Mouse (Mus musculus) thymus, postnatal 4 days (tissue): ENCODE measurements around the gene Alpk1.
"Not testable (repeated sequence)": the region's sequence is repeated elsewhere in the genome, so short reads cannot be mapped to it uniquely, and the experiment has no call there.

Experiments
- DNase-seq: peaks from one replicate; pipeline ENCODE4 v3.0.0; 2021

The Alpk1 gene

DNA sequence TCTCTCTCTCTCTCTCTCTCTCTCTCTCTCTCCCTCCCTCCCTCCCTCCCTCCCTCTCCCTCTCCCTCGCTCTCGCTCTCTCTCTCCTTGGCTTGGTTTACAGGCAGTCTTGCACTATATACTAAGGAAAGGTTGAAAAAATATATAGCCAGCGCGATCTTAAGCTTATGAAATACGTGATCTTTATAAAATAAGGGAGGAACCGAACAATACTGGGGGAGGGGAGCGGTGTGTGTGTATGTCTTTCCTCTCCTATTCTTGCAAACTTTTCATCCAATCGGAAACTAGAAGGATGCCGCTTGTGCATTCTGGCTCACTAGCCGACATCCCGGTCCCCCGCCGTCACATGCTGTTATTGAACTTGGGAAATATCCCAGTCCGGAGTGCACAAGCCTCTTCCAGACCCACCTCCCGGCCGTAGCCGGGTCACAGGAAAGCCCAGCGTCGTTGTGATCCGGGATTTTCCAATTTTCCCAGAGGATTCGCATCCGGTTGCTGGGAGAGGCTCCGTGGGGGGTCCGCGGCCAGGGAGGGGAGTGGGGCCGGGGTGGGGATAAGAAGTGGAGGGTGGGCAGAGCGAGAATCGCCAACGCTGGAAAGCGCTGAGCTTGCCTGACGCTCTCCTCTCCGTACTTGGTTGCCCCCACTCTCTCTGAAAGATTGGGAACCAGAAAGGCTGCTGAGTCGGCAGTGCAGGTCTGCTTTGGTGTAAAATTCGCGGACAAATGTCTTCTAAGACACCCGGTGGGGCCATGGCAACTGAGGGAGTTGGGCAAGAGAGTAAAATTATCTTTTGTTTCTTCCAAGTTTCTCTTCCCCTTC lies 10.1 kb upstream of the Alpk1 start:
- peak; percentile 50 for DNase-seq

DNA sequence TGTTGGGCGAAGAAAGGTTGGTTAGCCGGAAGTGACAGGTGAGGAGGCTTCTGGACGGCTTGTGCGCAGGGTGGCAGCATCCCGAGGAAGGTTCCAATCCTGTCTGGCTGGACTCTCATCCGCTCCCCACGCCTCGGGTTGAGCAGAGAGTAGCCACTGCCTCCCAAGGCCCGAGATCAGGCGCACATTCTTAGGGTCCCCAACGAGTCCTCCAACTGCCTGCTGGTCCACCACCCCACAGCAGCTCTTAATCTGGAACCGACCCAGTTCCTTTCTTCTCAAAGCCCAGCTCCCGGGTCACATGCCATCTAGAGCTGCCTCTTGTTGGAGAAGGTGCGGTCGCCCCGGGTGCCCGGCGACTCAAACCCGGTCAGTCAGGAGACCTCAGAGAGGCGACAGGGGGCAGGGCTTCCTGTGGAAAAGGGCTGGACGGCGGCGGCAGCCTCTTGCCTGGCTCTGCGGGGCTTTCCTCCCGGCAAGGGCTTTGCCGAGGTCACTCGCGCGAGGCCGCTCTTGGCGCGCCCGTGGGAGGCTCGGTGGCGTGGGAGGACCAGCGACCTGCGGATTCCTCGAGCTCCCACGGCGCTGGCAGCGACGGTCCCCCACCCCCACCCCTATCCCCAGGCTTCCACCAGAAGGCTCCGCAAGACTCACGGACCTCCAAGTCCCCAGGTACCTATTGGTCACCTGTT lies 9.3 kb upstream of the Alpk1 start, which contains the start of gene Tifa:
TSS of gene Tifa (plus strand) at position 306 of the 692 bp plus-strand sequence.
- peak; percentile 49 for DNase-seq

DNA sequence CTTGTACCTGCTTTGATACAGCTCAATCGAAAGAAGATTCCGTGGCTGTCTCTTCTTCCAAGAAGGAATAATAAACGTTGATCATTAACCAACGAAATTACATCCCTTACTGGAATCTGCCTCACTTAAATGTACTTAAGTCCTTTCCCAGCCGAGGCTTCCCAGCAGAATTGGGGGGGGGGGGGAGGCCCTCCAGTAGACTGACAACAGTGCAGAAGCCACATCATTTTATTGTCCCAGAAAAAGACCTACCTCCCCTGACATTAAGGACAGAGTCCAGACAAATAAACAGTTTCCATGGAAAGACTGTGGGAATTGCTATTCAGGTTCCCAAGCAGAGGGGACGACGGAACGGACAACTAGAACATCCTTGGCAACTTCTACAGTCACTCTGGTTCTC lies 8.6 kb upstream of the Alpk1 start:
- no peak for DNase-seq

DNA sequence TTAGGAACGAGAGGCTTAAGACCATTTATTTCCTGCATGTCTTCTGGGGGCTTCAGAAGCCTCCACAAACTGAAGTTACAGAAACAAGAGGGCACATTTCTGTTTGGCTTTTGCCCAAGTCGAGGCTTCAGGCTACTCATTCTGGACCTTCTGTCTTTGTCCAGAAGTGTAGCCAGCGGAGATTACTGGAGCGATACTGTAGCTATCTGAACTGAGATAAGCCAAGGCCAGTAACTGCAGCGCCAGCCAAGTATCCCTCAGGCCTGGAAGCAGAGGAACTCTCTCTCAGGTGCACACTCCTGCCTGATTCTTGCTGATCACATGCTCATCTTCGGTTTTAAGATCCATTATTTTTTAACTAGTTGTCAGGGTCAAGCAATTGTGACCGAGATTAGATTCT lies 7.7 kb upstream of the Alpk1 start:
- no peak for DNase-seq

DNA sequence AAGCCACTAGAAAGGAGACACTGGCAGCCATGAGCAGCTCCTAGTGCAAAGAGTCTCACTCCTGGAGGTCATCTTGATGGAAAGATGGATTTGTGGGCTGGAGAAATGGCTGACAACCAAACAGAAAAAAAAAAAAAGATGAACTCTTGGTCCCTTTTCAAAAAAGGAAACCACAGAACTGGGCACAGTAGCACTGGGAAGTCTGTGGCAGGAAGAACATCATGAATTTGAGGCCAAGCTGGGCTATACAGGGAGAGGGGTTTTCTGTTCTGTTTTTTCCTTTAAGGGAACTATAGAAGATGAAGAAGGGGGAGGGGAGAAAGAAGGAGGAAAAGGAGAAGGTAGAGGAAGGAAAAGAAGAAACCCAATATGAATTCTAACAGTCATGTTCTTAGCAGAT lies 6.7 kb upstream of the Alpk1 start:
- no peak for DNase-seq

DNA sequence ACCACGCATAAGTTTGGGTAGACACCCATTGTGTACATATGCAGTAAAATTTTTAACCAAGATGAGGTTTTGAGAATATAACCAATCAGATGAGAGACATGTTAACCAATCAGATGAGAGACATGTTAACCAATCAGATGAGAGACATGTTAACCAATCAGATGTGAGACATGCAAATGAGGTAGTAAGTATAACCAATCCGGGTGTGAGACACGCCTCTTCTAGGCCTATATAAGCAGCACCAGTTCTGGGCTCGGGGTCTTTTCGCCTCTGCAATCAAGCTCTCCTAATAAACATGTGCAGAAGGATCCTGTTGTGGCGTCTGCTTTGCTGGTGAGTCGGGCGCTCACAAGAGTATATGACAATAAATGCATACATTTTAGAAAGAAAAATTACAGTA lies 3.4 kb upstream of the Alpk1 start:
- DNase-seq, result not testable (repeated sequence)

DNA sequence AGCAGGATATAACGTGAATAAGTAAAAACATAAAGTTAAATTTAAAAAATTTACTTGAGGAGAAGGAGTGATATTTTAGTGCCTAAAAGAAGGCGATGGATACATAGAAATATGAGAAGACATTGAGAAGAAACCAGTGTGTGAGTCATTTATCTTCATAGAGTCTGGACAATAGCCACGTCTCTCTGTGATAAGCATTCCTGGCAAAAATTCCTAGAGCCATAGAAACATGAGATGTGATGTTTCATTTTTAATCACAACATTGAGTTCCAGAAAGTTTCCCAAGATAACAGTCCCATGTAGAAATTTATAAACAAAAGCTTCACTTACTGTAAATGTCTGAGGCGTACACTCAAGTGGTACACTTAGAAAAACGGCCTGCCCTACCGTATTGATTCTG lies 2.6 kb upstream of the Alpk1 start:
- no peak for DNase-seq

DNA sequence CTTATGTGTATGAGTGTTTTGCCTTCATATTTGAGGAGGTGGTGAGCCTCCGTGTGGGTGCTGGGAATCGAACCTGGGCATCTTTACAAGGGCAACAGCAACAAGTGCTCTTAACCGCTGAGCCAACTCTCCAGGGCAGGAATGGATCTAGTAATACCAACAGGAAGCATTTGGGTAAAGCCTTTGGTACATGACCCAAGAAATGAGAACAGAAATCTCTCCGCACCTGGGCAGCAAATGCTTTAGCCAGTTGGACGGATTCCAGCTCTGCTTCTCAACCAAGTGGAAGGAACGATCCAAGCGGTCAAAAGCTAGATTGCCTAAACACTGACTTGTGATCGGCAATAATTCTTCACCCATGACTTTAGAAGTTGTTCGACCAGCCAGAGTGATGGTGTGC lies 594 bp upstream of the Alpk1 start:
- no peak for DNase-seq

DNA sequence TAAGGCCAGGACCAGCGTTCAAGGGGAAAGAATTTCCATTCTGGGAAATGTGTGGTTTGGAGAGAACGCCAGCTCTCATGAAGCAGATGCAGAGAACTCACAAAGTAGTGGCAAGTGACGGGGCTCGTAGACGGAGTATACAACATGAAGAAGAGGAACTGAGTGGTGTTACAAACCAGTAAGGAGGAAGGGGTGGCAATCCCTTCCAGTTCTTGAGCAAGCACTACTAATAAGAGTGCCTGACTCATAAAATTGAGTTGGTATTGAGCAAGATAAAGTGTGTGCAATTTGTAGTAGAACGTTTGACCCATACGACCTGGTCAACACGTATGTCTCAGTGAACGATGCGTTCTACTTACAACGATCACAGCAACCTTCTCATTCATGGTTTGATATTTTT lies 11.2 kb downstream of the Alpk1 start:
- DNase-seq, result no peak

DNA sequence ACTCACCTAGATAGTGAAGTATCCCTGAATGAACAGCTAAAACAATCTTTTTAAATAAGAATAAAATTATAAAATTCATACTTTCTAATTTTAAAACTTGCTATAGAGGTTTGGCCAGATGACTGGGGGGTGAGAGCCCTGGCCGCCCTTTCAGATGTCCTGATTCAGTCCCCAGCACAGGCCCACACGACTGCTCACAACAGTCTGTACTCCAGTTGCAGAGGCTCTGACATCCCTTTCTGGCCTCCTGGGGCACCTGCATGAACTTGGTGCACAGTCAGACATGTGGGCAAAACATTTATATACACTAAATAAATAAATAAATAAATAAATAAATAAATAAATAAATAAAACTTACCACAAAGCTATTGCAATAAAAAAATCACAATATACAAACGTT lies 14.4 kb downstream of the Alpk1 start:
- no peak for DNase-seq

DNA sequence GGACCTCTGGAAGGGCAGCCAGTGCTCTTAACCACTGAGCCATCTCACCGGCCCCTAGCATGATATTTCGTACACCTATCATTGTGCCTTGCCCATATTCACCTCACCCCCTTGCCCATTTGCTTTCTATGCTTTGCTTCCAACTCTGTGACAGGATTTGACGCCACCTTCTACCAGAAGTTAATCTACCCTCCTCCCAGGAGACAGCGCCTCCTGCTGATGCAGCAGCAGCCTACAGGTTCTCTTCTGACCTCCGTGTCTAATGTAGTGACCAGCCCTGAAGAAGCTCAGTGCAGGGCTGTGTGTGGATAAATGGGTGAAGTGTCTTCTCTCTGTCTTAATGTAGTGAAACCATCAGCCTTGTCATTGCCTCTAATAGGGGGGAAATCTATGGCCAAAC lies 15.8 kb downstream of the Alpk1 start:
- DNase-seq, result peak; percentile 40

DNA sequence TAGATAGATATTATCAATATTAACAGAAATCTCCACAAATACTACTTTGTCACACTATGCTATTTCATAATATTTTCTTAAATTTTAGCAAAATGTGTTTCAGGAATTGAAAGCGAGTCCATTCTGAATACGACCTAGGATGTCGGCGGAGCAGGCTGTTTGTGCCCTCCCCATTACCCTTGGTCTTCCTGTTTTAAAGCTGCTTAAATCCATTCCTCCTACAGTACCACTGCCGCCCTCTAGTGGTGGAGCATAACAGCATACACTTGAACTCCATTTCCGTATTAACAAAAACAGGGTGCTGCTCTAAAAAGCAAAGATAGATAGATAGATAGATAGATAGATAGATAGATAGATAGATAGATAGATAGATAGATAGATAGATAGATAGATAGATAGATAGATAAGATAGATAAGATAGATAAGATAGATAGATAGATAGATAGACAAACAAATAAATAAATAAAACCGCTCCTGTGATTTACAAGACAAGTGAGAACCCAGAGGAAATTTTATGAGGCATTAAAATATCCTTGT lies 17.2 kb downstream of the Alpk1 start:
- peak; percentile 94 for DNase-seq

DNA sequence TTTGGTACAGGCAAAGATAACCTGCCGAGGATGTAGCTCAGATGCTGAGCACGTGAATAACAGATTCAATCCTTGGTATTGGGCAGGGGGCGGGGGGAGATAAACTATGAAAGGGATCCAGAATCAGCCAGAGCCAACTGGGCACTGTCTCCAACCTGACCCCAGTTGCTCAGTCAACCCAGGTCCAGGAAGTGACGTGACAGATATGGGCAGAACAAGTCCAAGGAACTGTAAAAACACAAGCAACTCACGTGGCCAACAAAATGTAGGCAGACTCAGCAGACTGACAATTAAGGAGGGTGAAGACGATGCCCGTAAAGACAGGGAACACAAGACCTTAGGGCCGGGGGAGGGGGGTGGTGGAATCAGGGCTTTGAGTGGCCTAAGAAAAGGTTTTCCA lies 17.9 kb downstream of the Alpk1 start:
- no peak for DNase-seq

DNA sequence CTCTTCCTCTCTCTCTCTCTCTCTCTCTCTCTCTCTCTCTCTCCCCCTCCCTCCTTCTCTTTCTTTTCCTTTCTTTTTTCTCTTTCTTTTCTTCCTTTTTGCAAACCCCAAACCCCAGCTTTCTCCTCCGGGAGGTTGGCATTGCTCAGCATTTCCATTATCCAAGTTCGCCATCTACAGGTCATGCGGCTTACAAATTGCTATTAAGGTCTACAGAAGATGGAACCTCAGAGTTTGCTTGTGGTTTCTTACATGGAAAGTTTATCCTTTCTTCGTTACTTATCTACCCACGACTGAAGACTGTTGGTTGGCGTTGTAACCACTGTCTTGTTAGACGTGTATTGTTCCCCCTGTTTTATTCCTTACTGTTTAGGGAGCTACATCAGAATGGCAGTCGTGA lies 21.1 kb downstream of the Alpk1 start:
- DNase-seq, result peak; percentile 36

DNA sequence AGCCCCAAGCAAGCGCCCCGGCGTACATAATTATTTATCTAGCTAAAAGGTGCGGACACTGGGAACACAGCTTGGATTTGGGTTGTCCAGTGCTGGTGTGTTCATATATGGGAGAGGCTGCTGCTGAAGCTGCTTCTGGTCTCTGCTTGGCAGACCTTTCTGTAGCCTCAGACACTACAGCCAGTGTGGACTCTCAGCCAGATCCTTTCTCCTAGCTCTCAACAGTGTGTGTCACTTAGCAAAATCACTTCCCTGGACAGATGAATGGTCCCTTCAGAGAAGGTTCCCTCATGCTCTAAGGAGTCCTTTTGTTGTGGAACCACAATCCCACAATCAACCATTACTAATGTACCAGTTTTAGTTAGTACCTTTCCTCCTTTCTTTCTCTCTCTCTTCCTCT lies 21.5 kb downstream of the Alpk1 start:
- DNase-seq, result no peak

DNA sequence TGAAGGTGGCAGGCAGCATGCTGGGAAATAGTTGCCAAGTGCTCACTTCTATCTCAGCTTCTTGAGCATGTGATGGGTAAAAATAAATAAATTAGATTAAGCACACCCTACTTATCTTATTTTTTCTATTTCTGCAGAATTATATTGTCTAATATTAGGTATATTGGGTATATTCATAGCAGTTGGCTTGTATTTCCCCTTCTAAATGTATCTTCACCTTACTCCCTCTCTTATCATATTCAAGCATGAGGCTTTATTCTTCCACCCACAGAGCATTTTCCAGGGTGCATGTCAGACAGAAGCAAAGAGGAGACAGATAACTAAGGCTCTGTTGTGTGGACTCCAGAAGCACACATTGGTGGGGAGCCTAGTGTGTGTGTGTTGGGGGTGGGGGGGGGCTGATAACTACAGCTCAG lies 22.4 kb downstream of the Alpk1 start:
- no peak for DNase-seq

DNA sequence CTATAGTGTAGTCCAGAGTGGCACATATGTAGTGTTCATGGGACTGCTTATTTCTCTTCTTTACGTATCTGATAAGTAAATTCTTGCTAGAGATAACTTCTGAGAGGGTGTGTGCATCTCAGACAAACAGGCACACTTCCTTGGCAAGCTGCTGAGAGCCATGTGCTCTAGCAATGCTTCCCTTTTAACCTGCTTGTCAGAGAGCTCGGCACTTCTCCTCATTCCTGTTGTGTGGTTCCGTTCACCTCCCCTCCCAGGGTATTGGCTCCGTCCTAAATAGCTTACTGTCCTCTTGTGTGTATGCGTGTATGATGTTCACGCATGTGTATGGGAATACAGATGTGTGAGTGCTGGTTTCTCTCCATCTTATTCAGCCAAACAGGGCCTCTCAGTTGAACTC lies 23.9 kb downstream of the Alpk1 start:
- DNase-seq, result no peak

DNA sequence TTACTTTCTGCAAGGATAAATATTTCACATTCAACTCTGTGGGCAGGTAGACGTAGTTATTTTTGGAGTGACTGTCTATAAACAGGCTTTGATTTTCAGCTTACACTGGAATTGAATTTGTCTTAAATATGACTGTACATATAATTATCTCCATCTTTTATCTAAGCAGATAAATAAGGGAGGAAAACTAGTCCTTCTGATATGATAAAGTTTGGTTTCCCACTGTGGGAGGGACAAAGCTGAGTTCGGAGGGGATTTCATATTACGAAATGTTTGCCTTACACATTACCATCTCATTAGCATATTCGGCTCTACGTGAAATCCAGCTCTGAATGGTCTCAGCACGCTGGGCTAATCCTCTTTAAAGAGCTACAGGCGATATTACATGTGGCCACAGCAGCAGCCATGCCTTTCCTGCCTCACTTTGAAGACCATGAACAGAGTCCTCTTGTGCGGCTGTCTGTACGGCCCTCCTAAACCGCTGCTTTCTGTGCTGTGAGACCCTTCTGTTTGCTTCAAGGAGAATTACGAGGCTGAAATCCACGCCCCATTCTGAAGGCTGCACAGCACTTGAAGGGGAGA lies 30.3 kb downstream of the Alpk1 start:
- no peak for DNase-seq

DNA sequence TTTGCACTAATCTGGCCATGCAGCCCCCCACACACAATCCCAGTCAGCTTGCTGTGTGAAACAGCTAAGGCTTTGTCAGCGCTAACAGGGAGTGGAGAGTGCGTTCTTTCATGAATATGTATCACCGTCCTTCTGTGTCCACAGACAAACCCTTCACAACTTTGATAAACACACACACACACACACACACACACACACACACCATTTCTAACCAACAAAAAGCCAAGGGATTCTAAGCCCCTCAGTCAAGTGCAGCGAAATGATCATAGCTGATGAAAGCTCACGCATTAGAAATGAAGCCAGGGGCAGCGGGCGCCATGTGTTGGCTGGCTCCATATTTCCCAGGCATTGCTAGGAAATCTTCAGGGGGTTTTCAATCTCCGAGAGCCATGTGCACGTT lies 31.1 kb downstream of the Alpk1 start:
- DNase-seq, result no peak

DNA sequence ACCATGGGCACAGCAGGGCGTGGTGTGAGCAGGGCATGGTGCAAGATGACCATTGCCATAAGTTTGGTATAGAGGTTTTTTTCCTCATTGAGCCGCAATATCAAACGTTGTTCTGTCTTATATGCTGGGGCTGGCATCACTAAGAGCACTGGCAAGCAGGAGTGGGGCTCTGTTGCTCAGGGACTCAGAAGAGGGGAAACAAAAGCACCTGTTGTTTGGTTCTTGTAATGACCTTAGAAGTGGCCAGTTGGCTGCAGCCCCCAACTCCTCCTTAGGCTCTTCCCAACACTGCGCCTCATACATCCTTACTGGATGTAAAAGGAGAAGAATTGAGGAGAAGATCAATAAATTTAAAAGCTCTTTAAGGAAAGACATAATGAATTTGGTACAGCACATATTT lies 31.7 kb downstream of the Alpk1 start:
- no peak for DNase-seq

DNA sequence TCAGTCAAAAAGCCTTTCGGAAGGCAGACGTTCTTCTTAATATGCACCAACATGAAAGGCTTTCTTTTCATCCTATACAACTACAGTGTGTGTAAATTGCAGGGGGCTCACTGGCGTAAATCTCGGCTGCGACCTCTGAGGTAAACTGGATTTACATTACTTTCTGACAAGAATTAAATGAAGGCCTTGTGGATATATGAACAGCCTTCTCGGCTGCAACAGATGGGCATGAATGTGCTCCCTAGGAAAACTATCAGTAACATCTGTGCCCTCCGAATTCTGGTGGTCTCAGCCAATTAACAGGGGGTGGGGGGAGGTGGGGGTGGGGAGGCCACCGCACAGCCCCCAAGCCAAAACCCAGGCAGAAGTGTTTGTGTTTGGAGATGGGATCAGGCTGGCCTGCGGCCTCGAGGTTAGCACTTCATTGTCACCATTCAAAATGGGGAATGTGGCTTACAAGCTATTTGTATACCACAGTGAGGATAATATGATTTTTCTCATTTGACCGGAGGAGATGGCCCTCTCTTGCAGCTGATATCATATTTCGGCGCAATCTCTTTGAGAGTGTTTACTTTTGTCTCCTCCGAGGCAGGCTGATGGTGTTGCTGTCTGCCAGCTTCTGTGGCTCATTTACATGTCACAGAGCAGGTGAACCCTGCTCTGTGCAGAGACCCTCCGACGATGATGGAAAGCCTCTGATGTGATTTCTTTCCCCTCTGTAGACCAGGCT lies 34.3 kb downstream of the Alpk1 start:
- DNase-seq, result no peak

DNA sequence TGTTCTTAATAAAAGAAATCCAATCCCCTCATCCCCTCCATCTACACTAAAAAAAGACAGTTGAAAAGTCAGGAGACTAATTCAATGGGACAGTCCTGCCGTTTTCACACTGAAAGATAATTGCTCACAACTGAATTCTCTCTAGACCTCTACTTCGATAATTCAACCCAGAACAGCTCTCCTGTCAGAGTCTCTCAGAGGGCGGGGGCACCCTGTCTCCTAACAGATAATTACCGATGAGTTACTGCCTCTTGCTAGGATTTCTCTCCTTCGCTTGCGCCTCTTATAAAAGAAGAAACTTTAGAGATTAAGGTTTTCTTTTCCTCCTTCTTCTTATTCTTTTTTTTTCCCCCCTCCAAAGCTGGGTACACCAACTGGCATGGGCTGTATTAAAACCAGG lies 34.8 kb downstream of the Alpk1 start:
- no peak for DNase-seq
